Mouse (Mus musculus) R1 (cell line): ENCODE measurements around the gene Ppp4r2.

Experiments
- DNase-seq: peaks from one replicate; pipeline ENCODE4 v3.0.0-alpha.2; 2018; ENCODE audit warnings: low read depth, low spot score

Ppp4r2 gene

DNA sequence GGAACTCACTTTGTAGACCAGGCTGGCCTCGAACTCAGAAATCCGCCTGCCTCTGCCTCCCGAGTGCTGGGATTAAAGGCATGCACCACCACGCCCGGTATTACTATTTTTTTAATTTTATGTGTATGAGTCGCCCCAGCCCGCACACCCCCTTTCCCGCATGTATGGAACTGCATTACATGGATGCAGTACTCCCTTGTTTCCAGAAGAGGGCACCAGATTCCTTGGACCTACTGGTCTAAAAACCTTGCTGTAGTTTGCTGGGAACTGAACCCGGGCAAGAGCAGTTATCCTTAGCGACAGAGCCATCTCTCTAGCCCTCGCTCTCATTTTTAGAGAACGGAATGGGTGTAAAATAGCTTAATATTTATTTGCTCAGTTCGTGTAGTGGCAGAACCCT lies 49.8 kb downstream of the Ppp4r2 start:
- DNase-seq = peak; percentile 73

DNA sequence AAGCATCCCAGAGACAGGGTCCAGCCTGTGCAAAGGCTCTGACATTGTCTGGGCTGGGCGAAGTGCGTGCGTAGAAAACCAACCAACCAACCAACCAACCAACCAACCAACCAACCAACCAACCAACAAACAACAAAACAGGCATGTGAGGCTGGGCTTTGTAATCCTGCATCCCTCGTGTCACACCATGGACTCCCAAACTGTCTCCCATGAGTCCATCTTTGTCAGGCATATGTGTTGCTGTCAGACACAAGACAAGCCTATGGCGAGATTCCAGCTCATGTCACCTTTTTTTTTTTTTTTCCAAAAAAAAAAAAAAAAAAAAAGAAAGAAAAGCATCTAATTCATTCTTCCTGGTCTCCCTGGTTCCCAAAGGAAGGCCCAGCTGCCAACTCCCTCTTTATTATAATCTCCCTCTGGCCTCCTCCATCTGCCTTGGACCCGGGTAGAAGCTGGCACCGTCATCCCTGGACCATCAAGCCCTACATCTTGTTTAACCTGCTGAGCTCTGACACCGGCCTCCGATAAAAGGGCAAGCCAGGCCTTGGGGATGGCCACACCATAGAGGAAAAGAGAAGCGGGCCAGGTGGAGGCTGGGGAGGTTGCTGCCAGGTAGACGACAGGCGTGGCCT lies 51.3 kb downstream of the Ppp4r2 start:
- no peak for DNase-seq

DNA sequence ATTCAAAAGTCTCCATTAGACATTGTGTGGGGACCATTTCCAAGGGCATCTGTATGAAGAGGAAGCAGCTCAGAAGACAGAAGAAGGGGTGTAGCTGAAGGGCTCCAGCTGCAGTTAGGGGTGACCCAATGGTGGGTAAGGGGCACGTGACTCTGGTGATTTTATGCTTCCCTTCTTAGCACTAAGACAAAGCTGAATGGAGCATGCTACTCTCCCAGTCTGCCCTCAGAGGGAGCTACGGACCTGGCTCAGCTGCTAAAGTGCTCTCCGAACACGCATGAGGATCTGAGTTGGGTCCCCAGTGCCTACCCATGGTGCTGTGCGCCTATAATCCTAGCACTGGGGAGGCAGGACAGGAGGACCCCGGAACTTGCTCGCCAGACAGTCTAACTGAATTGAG lies 52.0 kb downstream of the Ppp4r2 start:
- no peak for DNase-seq

DNA sequence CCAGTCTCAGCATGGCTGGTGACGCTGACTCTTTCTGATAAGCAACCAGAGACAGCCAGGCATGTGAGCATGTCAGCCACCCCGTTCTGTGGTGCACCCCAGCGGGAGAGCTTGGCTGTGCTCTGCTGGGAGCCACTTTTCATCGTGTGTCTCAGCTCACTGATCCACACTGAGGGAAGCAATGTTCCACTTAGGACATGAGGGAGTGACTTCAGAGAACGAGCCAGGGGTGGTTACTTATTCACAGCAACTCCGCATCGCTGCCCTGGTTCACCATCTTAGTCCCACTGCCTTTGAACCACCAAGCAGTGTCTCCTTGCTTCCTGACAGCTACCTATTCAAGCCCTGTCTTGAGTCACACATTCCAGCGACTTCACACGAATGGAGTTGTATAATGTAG lies 53.6 kb downstream of the Ppp4r2 start:
- no peak for DNase-seq

DNA sequence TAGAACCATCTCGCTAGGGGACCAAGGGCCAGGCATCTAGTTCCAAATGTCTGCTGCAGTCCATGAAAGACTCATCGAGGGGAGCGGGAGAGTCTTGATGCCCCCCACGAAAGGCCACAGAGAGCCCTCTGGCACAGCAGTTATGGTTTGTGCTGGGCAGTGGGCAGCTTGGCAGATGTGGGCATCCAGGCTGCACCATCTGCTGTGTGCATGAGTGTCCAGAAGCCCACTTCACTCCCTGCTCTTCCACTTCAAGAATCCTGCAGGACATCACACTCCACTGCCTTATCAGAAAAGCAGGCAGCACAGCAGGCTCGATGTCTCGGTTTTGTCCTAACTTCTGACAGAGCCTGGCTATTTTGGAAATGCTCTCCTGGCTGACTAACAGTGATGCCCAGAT lies 55.9 kb downstream of the Ppp4r2 start:
- DNase-seq = no peak

DNA sequence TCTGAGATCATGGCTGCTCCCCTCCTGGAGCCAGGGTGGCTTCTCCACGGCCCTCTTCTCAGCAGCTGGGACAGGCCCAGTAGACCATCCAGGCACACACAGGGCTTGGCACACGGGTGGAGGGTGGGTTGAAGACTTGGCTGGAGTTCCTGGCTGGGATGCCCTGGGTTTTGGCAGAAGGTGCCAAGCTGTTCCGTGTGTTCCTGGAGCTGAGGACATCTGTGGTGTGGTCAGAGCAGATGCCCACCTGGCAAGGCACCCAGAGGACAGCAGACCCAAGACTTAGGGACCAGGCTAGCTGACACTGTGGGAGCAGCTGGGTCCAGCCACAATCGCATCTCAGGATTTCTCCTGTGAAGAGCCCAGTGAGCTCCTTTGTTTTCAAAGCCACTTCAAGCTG lies 59.1 kb downstream of the Ppp4r2 start:
- no peak for DNase-seq

DNA sequence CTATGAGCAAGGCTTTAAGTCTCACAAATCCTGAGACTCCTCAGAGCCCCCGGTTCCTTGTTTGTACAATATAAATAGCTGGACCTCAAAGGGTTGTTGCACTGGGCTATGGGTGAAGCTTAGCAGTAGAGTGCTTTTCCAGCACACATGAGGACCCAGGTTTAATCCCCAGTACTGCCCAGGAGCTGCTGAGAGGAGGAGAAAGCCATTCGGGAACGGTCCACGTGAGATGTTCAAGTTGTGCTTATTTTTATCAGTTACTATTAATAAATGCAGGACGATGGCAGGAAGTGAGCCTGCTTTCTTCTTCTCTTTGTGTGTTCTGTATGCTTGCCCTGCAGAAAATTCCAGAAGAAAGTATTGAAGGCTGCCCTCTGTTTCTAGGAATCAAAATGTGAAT lies 59.7 kb downstream of the Ppp4r2 start:
- DNase-seq = no peak

DNA sequence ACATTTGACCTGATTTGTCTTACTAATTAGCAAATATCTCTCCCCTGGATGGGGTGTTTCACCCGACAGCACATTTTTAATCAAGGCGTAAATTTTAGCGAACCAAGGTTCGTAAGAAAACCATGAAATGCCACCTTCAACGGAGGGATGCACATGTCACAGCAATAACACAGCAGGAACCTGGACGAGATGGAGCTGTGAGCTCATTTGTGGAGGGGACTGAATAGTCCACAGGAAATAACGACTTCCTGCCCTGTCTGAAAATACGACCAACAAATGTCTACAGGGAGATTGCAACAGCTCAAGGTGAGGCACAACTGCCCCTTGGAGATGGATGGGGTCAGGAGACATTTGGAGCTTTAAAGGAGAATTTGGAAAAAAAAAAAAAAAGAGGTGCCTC lies 61.8 kb downstream of the Ppp4r2 start:
- no peak for DNase-seq

DNA sequence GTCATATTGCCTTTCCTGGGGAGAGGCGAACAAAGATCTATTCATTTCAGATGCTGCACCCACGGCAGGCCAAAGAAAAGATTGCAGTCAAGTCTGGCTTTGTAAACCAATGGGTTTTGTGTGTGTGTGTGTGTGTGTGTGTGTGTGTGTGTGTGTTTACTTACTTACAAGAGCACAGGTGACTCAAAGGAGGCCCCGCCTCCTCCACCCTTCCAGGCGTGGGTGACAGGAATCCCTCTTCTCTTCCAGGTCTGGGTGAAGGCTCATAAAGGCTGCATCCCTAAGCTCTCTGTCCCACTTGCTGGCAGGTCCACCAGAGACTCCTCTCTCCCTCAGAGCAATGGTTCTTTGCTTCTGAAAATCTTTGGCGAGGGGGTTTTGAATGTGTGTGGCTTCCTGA lies 63.5 kb downstream of the Ppp4r2 start:
- no peak for DNase-seq

DNA sequence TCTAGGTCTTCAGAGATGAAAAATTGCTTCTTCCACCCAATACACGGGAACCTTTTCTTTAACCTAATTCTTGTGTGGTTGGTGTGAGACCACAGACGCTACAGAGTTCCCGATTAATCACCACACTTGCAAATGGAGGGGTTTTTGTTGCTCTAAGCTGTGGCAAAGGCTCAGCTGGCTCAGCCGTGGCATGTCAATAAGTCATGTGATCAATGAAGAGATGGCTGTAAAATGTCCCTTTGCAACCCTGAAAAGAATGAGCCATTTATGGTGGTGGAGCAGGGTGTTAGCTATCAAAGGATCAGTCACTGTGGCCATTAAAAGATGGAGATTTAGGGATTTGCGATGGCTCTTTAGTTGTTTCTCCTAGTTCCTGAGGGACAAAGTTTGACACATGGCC lies 71.0 kb downstream of the Ppp4r2 start:
- no peak for DNase-seq

DNA sequence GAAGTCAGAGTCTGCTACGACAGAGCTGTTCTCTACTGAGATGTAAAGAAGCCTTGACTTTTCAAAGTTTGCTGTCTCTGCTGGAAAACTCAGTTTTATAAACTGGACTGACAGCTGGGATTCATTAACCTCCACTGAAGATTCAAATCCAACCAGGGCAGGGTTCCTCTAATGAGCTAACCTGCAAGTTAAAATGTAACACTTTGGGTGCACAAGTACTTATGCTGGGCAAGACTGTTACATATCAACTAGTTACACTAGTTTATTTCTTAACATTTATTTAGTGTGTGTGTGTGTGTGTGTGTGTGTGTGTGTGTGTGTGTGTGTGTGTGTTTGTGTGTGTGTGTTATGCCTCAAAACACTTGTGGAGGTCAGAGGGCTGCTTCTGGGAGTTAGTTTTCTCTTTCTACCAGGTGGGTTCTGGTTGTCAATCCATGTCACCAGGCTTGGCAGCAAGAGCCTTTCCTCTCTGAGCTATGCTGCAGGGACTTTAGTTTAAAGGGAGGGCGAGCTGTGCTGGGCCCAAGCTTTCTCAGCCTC lies 76.8 kb downstream of the Ppp4r2 start:
- no peak for DNase-seq
